Mouse (Mus musculus): ENCODE results near the gene Nupr1. TPM values are rescaled to one million over a fixed set of nuclear protein-coding genes. Genes with fewer than 3 reads are reported as not detected.

The Nupr1 gene
- polyA plus RNA-seq, 1 experiment from 2014 or later, result 2.6 TPM

- Histone ChIP-seq H3K9ac (ENCODE audit: low read depth, low read length) (no peak overlapping the region), H3K27ac (ENCODE audit: low read depth, low read length) (peak overlapping the region; percentile 51; the same call in 1 of the 2 replicates), H3K4me2 (replicated peaks; ENCODE audit: low read depth, low read length) (no peak overlapping the region), H3K27me3 (ENCODE audit: control insufficient read depth, insufficient read depth, low read length) (no peaks in the 10 kb centered on the region), H3K4me3 (ENCODE audit: low read length) (no peak overlapping the region), H3K4me1 (ENCODE audit: control insufficient read depth, insufficient read depth, low read length) (no peaks in the 10 kb centered on the region), H3K36me3 (ENCODE audit: control insufficient read depth, insufficient read depth, low read length) (peaks cover 33% of the 10 kb centered on the region; the same call in 1 of the 2 replicates), H3K9me3 (ENCODE audit: control insufficient read depth, low read length) (no peaks in the 10 kb centered on the region)
- WGBS, result 76% methylated on average over 5 of the region's 5 CpGs
- ATAC-seq (ENCODE audit: low FRiP score, low TSS enrichment), result no peak
Measured at GRCm38 (mm10) chr7:126668452-126668851, 37.8 kb upstream of the Nupr1 start.

- 76% methylated on average over 9 of the region's 9 CpGs for WGBS
- Histone ChIP-seq H3K4me3 (ENCODE audit: low read length) (no peak overlapping the region), H3K27ac (ENCODE audit: low read depth, low read length) (peak overlapping the region; percentile 51; the same call in 1 of the 2 replicates), H3K36me3 (ENCODE audit: control insufficient read depth, insufficient read depth, low read length) (peaks cover 28% of the 10 kb centered on the region; the same call in 1 of the 2 replicates), H3K27me3 (ENCODE audit: control insufficient read depth, insufficient read depth, low read length) (no peaks in the 10 kb centered on the region), H3K9me3 (ENCODE audit: control insufficient read depth, low read length) (no peaks in the 10 kb centered on the region), H3K9ac (ENCODE audit: low read depth, low read length) (no peak overlapping the region), H3K4me1 (ENCODE audit: control insufficient read depth, insufficient read depth, low read length) (no peaks in the 10 kb centered on the region), H3K4me2 (replicated peaks; ENCODE audit: low read depth, low read length) (no peak overlapping the region)
- ATAC-seq (ENCODE audit: low FRiP score, low TSS enrichment), result no peak
Measured at GRCm38 (mm10) chr7:126667495-126668090, 36.9 kb upstream of the Nupr1 start.

- Histone ChIP-seq H3K27ac (ENCODE audit: low read depth, low read length) (no peak overlapping the region), H3K4me1 (ENCODE audit: control insufficient read depth, insufficient read depth, low read length) (no peaks in the 10 kb centered on the region), H3K9me3 (ENCODE audit: control insufficient read depth, low read length) (no peaks in the 10 kb centered on the region), H3K27me3 (ENCODE audit: control insufficient read depth, insufficient read depth, low read length) (no peaks in the 10 kb centered on the region), H3K9ac (ENCODE audit: low read depth, low read length) (no peak overlapping the region), H3K4me2 (replicated peaks; ENCODE audit: low read depth, low read length) (no peak overlapping the region), H3K36me3 (ENCODE audit: control insufficient read depth, insufficient read depth, low read length) (peaks cover 21% of the 10 kb centered on the region; the same call in 1 of the 2 replicates), H3K4me3 (ENCODE audit: low read length) (no peak overlapping the region)
- no peak for ATAC-seq (ENCODE audit: low FRiP score, low TSS enrichment)
- 90% methylated on average over 3 of the region's 3 CpGs for WGBS
Measured at GRCm38 (mm10) chr7:126665269-126665668, 34.6 kb upstream of the Nupr1 start.

- H3K9me3 ChIP-seq (ENCODE audit: control insufficient read depth, low read length), result no peaks in the 10 kb centered on the region
- H3K4me2 ChIP-seq (replicated peaks; ENCODE audit: low read depth, low read length), result no peak overlapping the region
- ATAC-seq (ENCODE audit: low FRiP score, low TSS enrichment), result peak; percentile 24; the same call in 1 of the 2 replicates
- H3K27me3 ChIP-seq (ENCODE audit: control insufficient read depth, insufficient read depth, low read length), result no peaks in the 10 kb centered on the region
- H3K27ac ChIP-seq (ENCODE audit: low read depth, low read length), result no peak overlapping the region
- H3K36me3 ChIP-seq (ENCODE audit: control insufficient read depth, insufficient read depth, low read length), result peaks cover 17% of the 10 kb centered on the region; the same call in 1 of the 2 replicates
- H3K4me1 ChIP-seq (ENCODE audit: control insufficient read depth, insufficient read depth, low read length), result no peaks in the 10 kb centered on the region
- H3K9ac ChIP-seq (ENCODE audit: low read depth, low read length), result no peak overlapping the region
- WGBS, result 69% methylated on average over 8 of the region's 8 CpGs
- H3K4me3 ChIP-seq (ENCODE audit: low read length), result no peak overlapping the region
Measured at GRCm38 (mm10) chr7:126663646-126664045, 33.0 kb upstream of the Nupr1 start.

GRCm38 (mm10) chr7:126659771-126660170 lies 29.1 kb upstream of the Nupr1 start:
- no peaks in the 10 kb centered on the region for H3K27me3 ChIP-seq (ENCODE audit: control insufficient read depth, insufficient read depth, low read length)
- 89% methylated on average over 3 of the region's 3 CpGs for WGBS
- ATAC-seq (ENCODE audit: low FRiP score, low TSS enrichment), result no peak
- H3K36me3 ChIP-seq (ENCODE audit: control insufficient read depth, insufficient read depth, low read length), result peaks cover 10% of the 10 kb centered on the region; the same call in 1 of the 2 replicates
- no peak overlapping the region for H3K27ac ChIP-seq (ENCODE audit: low read depth, low read length)
- H3K4me1 ChIP-seq (ENCODE audit: control insufficient read depth, insufficient read depth, low read length), result no peaks in the 10 kb centered on the region
- no peak overlapping the region for H3K9ac ChIP-seq (ENCODE audit: low read depth, low read length)
- H3K4me3 ChIP-seq (ENCODE audit: low read length), result no peak overlapping the region
- no peak overlapping the region for H3K4me2 ChIP-seq (replicated peaks; ENCODE audit: low read depth, low read length)
- H3K9me3 ChIP-seq (ENCODE audit: control insufficient read depth, low read length), result no peaks in the 10 kb centered on the region

GRCm38 (mm10) chr7:126657522-126657921 lies 26.9 kb upstream of the Nupr1 start:
- Histone ChIP-seq H3K27me3 (ENCODE audit: control insufficient read depth, insufficient read depth, low read length) (no peaks in the 10 kb centered on the region), H3K4me3 (ENCODE audit: low read length) (no peak overlapping the region), H3K9ac (ENCODE audit: low read depth, low read length) (no peak overlapping the region), H3K4me2 (replicated peaks; ENCODE audit: low read depth, low read length) (no peak overlapping the region), H3K9me3 (ENCODE audit: control insufficient read depth, low read length) (no peaks in the 10 kb centered on the region), H3K36me3 (ENCODE audit: control insufficient read depth, insufficient read depth, low read length) (no peaks in the 10 kb centered on the region; the same call in 1 of the 2 replicates), H3K4me1 (ENCODE audit: control insufficient read depth, insufficient read depth, low read length) (no peaks in the 10 kb centered on the region), H3K27ac (ENCODE audit: low read depth, low read length) (no peak overlapping the region)
- no peak for ATAC-seq (ENCODE audit: low FRiP score, low TSS enrichment)
- 79% methylated on average over 1 of the region's 1 CpGs for WGBS

- no peaks in the 10 kb centered on the region for H3K27me3 ChIP-seq (ENCODE audit: control insufficient read depth, insufficient read depth, low read length)
- WGBS, result 81% methylated on average over 3 of the region's 3 CpGs
- no peak overlapping the region for H3K9ac ChIP-seq (ENCODE audit: low read depth, low read length)
- H3K36me3 ChIP-seq (ENCODE audit: control insufficient read depth, insufficient read depth, low read length), result no peaks in the 10 kb centered on the region
- no peaks in the 10 kb centered on the region for H3K9me3 ChIP-seq (ENCODE audit: control insufficient read depth, low read length)
- H3K4me3 ChIP-seq (ENCODE audit: low read length), result no peak overlapping the region
- ATAC-seq (ENCODE audit: low FRiP score, low TSS enrichment), result no peak
- H3K4me1 ChIP-seq (ENCODE audit: control insufficient read depth, insufficient read depth, low read length), result no peaks in the 10 kb centered on the region
- no peak overlapping the region for H3K4me2 ChIP-seq (replicated peaks; ENCODE audit: low read depth, low read length)
- no peak overlapping the region for H3K27ac ChIP-seq (ENCODE audit: low read depth, low read length)
Measured at GRCm38 (mm10) chr7:126655695-126656094, 25.0 kb upstream of the Nupr1 start.

GRCm38 (mm10) chr7:126653991-126654390 lies 23.3 kb upstream of the Nupr1 start:
- no peak overlapping the region for H3K9ac ChIP-seq (ENCODE audit: low read depth, low read length)
- peaks cover under 1% of the 10 kb centered on the region; the same call in 1 of the 2 replicates for H3K4me1 ChIP-seq (ENCODE audit: control insufficient read depth, insufficient read depth, low read length)
- WGBS, result 83% methylated on average over 2 of the region's 2 CpGs
- H3K36me3 ChIP-seq (ENCODE audit: control insufficient read depth, insufficient read depth, low read length), result no peaks in the 10 kb centered on the region
- no peaks in the 10 kb centered on the region for H3K9me3 ChIP-seq (ENCODE audit: control insufficient read depth, low read length)
- H3K27ac ChIP-seq (ENCODE audit: low read depth, low read length), result no peak overlapping the region
- ATAC-seq (ENCODE audit: low FRiP score, low TSS enrichment), result no peak
- no peaks in the 10 kb centered on the region for H3K27me3 ChIP-seq (ENCODE audit: control insufficient read depth, insufficient read depth, low read length)
- H3K4me2 ChIP-seq (replicated peaks; ENCODE audit: low read depth, low read length), result no peak overlapping the region
- no peak overlapping the region for H3K4me3 ChIP-seq (ENCODE audit: low read length)

GRCm38 (mm10) chr7:126650852-126651251 lies 20.2 kb upstream of the Nupr1 start:
- no peaks in the 10 kb centered on the region for H3K36me3 ChIP-seq (ENCODE audit: control insufficient read depth, insufficient read depth, low read length)
- no peak for ATAC-seq (ENCODE audit: low FRiP score, low TSS enrichment)
- 64% methylated on average over 2 of the region's 2 CpGs for WGBS

More at GRCm38 (mm10) chr7:126650852-126651251, 20.2 kb upstream of the Nupr1 start:
- H3K9ac ChIP-seq (ENCODE audit: low read depth, low read length), result no peak overlapping the region
- no peak overlapping the region for H3K27ac ChIP-seq (ENCODE audit: low read depth, low read length)
- no peaks in the 10 kb centered on the region for H3K27me3 ChIP-seq (ENCODE audit: control insufficient read depth, insufficient read depth, low read length)
- H3K4me2 ChIP-seq (replicated peaks; ENCODE audit: low read depth, low read length), result no peak overlapping the region
- peaks cover 5% of the 10 kb centered on the region; the same call in 1 of the 2 replicates for H3K4me1 ChIP-seq (ENCODE audit: control insufficient read depth, insufficient read depth, low read length)
- H3K9me3 ChIP-seq (ENCODE audit: control insufficient read depth, low read length), result no peaks in the 10 kb centered on the region
- H3K4me3 ChIP-seq (ENCODE audit: low read length), result no peak overlapping the region
